Mouse (Mus musculus) liver (tissue): ENCODE data around the gene Aoah.

Experiments
- DNase-seq: peaks from one replicate; pipeline ENCODE4 v3.0.0-alpha.2; 2020; ENCODE audit warnings: mixed read lengths

Aoah gene

DNA sequence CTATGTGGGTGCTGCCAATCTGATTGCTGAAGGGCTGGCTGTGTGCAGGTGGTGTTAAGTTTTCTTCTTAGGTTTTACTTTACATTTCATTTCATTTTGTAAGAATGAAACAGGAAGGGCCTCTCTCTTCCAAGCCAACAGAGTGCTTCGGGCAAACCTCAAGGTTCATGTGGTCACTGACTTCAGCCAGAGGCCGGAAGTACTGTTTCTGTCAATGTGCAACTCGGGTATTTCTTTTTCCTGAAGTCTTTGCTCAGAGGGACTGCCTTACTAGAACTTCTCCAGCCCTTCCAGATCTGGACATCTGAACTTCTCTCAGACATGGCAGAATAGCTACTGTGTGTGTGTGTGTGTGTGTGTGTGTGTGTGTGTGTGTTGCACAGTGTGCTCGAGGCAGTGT is at the start of gene Aoah:
Gene Aoah (plus strand): TSS at position 213 of the 400 bp plus-strand sequence.
- no peak for DNase-seq

DNA sequence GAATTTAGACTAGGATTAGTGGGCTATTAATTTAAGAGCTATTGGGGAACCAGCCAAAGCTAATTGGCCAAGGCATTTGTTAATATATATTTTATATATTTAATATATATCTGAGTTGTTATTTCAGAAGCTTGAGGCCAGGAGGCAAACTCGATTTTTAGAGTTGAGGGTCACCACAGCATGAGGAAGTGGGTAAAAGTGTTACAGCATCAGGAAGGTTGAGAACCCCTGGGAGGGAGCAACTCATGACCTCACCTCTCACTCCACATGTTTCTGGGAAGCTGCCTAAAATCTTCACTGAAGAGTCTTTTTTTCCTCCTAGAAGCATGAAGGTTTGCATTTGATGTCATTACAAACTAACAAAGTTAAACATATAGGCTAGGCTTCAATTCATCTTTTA is 39.1 kb upstream of the Aoah start:
- no peak for DNase-seq

DNA sequence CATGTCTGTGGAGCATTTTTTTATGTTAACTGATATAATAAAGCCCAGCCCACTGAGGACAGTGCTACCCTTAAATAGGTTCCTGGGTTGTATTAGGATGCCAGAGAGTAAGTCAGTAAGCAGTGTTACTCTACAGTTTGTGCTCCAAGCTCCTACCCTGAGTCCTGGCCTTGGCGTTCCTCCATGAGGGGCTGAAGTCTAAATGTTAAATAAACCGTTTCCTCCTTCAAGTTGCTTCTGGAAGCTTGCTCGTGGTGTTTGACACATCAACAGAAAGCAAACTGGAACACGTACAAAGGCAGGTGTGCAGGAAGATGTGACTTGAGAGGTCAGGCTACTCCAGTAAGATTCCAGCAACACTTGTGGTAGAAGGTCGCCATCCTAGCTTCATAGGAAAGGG is 10.3 kb upstream of the Aoah start:
- no peak for DNase-seq

DNA sequence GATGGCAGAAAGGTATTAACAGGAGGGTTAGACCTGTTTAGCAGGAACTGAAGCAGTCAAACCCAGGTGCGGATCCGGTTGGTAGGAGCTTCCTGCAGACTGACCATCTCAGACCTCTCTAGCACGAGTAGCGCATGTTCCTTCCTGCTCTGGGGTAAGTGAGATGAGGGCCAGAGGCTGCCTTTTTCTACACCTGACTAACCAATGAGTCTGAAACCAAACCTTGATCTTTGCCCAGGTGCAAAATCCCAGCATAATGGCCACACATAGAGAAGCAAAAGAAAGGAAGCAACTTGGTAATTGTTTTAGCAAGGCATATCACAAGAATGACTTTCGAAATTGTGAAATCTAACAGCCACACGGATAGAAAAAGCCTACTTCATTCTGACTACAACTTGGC is 9.9 kb upstream of the Aoah start:
- no peak for DNase-seq

DNA sequence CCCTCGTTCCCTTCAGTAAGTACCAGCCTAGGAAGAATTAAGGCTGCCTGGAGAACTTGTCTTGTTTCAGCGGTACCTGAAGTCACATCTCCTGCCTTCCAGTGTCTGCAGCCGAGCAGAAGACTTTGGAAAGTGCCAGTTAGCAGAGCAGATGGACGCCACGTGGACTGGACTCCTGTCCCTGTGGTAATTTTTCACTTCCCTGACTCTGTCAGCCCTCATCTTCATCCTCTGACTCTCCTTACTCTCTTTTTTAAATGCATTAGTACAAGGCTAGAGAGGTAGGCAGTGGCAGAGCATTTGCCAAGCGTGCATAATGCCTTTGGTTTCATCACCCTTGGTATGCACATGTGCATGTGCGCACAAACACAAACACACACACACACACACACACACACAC is 8.0 kb upstream of the Aoah start:
- no peak for DNase-seq

DNA sequence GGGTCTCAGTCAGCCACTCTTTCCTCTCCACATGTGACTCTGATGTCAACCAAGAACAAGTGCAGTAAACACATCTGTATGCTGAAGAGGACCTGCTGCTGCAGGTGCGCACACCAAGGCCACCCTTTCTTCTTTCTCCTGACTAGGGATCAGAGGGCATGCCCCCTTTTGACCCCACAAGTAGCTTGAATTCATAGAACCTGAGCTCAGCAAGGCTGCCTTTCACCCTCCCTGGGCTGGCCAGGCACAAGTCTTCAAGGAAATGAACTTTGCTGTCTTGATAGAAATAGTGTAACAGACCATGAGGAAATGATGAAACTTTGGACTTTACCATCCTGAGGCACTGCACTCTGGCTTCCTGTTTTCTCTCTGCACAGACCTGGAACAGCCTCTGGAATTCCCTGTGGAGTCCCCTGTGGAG is 7.1 kb upstream of the Aoah start:
- DNase-seq: no peak

DNA sequence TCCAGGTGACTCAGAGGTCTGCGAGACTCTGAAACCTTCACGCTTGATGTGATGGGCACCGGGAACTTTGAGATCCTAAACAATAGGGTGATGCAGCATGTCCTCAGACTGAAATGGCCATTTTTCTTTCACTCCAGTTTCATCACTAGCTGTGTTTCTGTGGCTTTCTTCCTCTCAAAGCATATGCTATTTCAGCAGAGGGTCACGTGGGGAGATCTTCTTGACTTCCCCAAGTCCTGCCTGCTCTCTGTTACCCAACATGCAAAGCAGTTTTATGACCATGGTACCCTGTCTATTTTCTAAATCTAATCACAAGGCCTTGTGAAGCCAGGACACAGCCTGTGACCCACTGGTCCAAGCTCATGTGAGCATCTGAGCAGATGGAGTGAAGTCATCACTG is 6.0 kb upstream of the Aoah start:
- no peak for DNase-seq

DNA sequence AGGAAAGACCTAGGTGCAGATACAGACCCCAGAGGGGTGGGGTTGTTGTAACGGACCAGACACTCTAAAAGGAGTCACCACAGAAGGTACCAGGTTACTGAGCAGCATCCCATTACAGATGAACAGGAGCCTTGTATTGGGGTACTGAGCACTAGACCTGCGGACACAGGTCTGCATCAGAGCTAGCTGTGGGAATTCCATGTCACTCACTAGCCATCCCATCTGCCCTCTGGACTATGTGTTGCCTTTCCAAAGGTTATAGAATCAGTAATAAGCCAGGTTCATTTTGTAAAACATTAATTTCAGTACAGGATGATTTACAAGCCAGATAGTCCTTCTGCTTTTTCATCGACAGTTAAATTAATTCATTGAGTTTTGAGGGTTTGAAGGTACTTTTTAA is 2.7 kb downstream of the Aoah start:
- no peak for DNase-seq

DNA sequence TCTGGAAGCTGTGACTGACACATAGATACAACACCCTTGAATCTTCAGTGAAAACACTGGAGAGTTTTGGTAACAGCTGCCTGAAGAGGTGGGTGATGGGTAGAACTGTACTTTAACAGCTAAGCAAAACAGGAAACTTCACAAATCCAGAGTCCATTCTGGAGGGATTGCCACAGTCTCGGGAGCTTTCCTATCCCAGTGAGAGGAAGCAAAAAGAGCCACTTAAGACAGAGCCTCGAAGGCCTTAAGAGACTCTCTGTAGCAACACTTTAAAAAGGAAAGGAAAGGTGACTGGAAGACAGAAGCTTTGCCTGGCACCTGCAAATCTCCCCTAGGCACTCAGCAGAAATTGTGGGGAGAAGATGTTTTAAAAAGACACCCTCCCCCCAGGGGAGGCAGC is 4.6 kb downstream of the Aoah start:
- DNase-seq: no peak

DNA sequence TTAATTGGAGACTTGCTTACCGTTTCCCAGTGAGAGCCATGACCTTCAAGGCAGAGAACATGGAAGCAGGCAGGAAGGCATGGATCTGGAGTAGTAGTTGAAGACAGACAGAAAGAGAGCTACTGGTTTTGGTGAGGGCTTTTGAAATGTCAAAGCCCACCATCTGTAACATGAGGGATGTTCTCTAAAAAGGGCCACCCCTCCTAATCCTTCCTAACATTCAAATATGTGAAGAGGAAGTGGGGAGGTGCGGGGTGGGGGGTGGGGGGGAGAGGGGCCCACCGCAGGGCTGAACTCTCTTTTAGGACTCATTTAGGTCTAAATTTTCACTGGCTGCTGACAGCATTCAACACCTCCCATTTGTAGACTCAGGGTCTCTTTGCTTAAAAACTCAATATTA is 5.9 kb downstream of the Aoah start:
- no peak for DNase-seq

DNA sequence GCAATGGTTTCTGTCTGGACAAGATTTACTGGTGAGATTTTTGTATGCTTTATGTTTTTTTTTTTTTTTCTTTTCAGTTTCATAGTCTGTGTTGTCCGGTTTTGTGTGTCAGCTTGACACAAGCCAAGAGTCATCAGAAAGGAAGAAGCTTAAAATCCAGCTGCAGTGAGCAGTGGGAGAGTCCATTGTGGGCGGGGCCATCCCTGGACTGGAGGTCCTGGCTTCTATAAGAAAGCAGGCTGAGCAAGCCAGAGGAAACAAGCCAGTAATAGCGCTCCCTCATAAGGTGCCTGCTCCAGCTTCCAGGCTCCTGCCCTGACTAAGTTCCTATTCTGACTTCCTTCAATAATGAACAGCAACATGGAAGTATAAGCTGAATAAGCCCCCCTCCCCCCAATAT is 6.7 kb downstream of the Aoah start:
- DNase-seq: no peak

DNA sequence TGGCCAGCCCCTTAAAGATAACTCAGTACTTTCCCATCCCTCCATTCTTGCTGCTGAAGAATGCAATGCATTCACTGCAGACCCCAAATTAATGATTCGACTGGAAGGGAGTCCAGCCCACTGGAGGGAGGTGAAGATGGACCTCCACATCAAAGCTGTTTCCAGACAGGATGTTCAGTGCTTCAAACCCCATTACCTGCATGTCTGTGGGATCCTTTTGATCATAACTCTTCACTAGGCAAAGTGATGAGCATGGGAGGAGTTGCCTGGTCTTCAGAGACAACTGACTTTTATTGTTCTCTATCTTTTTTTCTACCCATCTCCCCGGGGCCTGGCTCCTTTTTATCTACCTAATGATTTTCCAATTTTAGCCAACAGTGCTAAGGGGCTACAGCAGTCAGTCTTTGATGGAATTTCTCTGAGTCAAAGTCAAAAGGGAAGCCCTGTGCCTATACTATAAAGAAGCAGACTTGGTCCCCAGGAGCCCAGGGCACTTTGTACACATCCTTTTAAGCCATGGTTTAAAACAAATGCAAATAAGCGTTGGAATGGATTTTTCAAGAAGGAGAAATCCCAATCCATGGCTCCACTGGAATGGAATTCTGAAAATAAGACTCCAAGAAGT is 18.0 kb downstream of the Aoah start:
- no peak for DNase-seq

DNA sequence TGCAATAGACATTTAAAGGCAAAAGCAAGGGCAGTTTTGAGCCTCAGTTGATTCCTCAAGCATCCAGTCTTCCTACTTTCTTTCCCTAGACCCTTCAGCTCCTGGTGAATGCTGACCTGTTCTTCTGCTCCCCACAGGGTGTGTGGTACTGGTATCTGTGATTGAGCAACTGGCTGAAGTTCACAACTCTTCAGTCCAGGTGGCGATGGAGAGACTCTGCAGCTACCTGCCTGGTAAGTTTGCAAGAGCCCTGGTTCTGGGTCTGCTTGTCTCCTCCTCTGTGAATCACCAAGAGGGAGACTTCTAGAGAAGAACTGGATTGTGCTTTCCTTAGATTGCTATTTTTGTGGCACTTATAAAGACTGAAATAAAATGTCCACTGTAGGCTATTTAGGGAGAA is 22.5 kb downstream of the Aoah start:
- DNase-seq: no peak

DNA sequence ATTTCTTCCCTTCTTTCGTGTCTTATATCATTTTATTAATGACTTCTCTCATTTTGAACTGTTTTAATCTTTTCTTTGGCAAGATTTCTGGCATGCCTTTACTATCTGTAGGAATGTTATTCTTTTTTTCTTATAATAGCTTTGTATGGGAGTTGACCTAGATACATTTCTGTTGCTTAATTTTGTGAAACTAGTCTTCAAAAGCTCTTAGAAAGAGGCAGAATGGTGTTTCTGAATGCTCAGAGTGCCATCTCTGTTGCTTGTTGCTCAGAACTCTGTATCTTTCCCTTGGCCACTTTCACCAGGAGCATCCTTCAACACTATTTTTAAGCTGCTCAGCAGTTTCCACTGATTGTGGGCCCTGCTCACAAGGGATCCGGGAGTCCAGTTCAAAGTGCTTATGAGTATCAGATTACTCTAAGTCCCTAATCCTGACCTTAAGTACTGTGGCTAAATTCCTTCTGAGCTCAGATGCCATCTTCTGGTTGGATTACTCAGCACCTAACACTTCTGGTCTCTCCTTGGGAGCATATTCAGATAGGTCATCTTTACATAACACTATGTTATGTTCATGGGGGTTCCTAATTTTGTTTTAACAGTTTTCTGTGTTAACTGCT is 26.9 kb downstream of the Aoah start:
- DNase-seq: no peak

DNA sequence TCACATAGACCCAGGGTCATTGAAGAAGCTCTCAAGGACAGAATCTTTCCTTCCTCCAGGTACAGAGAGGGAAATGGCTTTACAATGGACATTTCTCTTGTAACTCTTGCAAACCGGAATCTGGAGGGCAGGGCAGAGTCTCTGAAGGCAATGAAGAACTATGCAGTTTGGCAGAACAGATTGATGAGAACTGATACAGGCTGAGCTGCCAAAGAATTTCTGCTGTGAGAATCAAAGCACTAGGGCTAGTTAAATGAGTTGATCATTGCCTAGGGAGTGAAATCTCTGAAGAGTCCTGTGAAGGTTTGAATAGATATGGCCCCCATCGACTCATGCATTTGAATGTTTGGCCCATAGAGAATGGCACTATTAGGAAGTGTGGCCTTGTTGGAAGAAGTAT is 34.8 kb downstream of the Aoah start:
- no peak for DNase-seq

DNA sequence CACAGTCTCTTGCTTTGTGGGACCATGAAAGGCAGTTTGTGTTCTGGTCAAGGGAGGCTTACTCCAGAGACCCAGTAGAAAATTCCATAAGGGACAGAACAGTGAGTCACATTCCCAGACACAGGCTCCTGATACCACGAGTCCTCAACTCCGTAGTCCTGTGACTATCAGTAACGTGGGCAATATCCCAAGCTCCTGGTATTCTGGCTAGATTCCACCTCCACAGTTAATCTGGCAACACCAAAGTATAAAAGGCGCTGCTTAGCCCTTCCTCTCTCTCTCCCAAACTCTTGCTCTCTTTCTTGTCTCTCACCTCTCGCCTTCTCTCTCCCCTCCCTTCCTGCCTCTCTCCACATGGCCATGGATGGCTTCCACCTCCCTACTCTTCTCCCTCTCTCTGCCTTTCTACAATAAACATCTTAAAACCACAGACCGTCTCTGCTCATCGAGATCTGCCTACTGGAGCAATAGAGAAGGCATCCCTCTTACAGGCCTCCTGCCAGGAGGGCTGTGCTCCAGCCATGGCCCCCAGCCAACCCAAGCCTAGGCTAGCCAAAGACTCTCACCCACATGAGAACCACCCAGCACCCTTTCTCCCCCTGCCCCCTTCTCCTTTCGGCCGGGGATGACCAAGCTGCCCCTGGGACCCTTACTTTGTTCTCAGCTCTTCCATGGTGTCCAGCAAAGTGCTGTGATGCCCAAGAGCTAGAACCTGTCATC is 35.4 kb downstream of the Aoah start:
- no peak for DNase-seq

DNA sequence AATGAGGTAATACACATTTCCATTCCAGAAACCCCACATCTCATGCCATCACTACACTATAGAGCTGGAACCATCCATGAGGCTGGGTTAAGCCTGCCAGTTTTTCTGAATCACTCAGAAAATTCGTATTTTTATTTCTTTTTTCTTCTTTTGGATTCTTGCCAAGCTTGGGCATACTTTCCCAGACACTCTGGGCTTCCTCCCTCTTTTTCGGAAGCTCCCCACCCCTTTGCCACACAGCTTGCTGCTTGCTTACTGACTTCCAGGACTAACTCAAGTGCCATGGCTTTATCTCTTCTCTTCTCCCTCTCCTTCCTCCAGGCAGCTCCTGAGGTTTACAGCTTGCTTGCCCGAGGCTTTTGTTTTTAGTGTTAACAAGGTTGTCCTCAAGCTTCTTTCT is 62.0 kb downstream of the Aoah start:
- DNase-seq: no peak

DNA sequence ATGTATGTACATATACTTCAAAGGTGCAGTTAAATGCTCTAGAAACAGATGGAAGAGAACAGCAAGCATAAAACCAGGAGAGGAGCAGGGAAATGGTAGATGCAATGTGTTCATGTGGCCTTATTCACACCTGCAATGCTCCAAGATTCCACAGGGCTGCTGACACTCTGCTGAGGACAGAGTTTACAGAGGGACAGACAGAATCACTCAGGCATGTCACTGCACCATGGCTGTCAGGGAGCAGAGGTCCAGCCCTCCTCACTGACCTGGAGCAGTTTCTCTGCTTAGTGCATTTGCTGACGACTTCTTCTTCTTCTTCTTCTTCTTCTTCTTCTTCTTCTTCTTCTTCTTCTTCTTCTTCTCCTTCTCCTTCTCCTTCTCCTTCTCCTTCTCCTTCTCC is 105.5 kb downstream of the Aoah start:
- no peak for DNase-seq

DNA sequence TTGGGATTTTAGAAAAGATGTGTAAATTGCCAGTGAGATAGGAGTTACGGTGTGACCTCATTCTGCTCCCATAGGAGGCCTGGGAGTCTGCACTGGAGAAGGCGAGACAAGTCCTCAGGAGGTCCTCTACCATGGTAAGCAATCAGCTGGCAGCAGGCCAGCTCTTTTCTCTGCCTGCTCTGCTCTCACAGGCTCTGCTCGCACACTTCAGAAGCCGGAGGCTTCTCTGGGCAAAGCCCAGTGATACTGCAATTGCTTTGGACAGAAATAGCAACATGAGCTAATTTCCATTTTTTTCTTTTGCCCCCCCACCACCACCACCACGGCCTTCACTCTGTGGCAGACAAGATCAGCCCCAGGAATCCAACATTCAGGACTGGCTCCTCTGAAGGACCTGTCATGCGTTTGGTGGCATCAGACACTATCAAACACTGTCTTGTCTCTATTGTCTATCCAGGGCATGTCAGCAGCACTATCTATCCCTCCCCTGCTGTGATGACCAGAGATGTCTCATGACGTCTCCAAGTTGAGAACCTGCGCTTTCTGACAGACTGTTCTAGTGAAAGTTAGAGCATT is 106.6 kb downstream of the Aoah start:
- peak; percentile 32 for DNase-seq

DNA sequence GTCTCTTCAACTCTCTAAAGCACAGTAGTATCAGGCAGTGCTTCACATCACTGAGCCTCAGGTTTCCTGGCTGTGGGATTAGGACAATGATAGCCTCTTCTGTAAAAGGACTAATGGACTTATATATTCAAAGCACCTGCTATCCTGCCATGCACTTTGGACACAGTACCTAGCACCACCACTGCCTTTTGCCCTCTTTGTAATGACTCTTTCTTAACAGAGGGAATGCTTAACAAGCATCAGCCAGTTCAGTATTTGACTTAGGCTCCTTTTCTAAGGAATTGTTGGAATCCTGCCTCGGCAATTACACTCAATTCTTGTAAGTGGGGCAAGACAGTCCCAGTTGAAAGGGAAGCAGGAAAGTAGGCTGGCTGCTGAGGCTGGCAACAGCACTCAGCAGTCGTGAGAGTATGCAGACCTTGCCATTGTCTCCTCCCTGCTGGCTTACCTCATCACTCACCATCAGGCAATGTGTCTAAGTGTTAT is 107.1 kb downstream of the Aoah start:
- DNase-seq: no peak

DNA sequence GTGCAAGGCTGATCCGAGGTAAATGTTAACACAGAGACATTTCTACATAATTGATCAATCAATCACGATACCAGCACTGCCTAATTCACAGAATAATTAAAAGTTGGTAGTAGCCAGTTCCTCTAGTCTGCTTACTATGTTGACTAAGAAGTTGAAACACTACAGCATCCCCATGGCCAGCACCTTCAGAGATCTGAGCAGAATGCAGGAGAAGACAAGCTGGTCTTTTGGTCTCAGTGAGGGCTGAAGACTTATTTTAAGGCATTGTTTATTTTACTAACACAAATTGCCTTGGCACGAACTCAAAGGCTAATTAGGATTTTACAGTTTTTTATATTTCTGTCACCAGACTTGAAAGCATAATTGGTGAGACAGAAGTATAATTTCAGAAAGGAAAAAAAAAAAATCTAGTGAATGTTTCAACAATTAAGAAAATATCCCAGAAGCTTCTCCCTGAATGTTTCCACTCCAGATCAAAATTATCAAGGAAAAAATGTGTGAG is 107.8 kb downstream of the Aoah start:
- DNase-seq: no peak

DNA sequence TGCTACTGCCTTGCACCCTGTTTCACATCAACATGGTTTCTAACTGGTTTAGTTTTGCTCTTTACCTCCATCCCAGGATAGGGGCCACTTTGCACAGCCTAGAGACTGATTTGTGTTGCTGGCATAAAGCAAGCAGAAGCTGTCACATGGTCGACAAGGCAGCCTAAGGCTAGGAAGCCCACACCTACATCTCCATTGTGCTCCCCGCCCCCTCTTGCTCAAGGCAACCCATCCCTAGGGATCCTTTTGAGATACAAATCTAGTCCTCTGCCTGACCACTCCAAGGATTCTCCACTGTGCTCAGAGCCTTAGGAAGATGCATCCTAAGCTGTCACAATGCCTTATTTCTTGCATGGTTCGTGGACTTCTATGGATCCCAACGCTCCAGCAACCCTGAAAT is 110.2 kb downstream of the Aoah start:
- no peak for DNase-seq

DNA sequence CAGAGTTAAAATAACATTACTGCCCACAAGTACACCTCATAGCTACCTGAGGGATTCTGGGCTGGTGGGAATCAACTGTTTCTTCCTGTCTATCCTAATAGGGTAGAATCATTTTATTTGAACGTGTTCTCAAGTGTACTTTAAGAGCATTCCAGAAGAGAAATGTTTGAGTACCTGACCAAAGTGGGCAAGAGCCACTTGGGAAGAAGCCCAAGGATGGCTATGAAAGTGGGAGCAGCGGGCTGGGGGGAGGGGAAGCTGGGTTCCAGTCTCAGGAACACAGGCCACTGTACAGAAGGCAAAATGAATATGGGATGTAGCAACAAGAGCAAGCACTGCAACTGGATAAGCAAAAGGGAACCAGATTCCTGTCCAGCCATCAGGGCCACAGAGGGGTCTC is 111.3 kb downstream of the Aoah start:
- DNase-seq: no peak
